13 mouse cellular contexts compared by ENCODE assay signal in genomic region chr17:24546234-24546633, GRCm38 (mm10).
"Had no signal": no experiment of that assay in that cellular context is flagged by ENCODE, and none has a peak within 500 bp of the region (broad histone marks: within the 10 kb centered on the region; RNA-seq: fewer than 3 reads in every experiment).

No protein-coding gene starts in this region.

- H3K4me3 ChIP-seq: layer of hippocampus, adult 2 months; left cerebral cortex, adult 2 months; limb, embryonic 10.5 days; liver, embryonic 15.5 days; neural tube, embryonic 12.5 days had no signal

- H3K4me2 ChIP-seq: liver, embryonic 11.5 days; liver, embryonic 15.5 days; neural tube, embryonic 12.5 days had no signal

- H3K9me3 ChIP-seq: limb, embryonic 10.5 days; liver, embryonic 15.5 days; neural tube, embryonic 12.5 days had no signal

- DNase-seq: lung, adult 2 months; midbrain, embryonic 14.5 days; spleen, adult 18-20 months; thymus, adult 2 months; thymus, postnatal 25 days had no signal

- ATAC-seq: hindbrain, embryonic 16.5 days; inflammation-experienced regulatory T-cells, adult 6 months had no signal

- H3K36me3 ChIP-seq: limb, embryonic 10.5 days; liver, embryonic 15.5 days; neural tube, embryonic 12.5 days had no signal

- H3K9ac ChIP-seq: liver, embryonic 15.5 days; neural tube, embryonic 12.5 days had no signal

- H3K27ac ChIP-seq: layer of hippocampus, adult 2 months; left cerebral cortex, adult 2 months; limb, embryonic 10.5 days; liver, embryonic 15.5 days; neural tube, embryonic 12.5 days had no signal
